Mouse (Mus musculus) ovary, postnatal 36 days (tissue): Measurements from ENCODE around the gene Nadsyn1.
A peak's percentile ranks its signal among the peaks of the same experiment; 100 is the strongest.

Experiments
- DNase-seq: peaks from one replicate; pipeline ENCODE4 v3.0.0; 2022; ENCODE audit warnings: low spot score, mixed read lengths

Gene Nadsyn1

DNA sequence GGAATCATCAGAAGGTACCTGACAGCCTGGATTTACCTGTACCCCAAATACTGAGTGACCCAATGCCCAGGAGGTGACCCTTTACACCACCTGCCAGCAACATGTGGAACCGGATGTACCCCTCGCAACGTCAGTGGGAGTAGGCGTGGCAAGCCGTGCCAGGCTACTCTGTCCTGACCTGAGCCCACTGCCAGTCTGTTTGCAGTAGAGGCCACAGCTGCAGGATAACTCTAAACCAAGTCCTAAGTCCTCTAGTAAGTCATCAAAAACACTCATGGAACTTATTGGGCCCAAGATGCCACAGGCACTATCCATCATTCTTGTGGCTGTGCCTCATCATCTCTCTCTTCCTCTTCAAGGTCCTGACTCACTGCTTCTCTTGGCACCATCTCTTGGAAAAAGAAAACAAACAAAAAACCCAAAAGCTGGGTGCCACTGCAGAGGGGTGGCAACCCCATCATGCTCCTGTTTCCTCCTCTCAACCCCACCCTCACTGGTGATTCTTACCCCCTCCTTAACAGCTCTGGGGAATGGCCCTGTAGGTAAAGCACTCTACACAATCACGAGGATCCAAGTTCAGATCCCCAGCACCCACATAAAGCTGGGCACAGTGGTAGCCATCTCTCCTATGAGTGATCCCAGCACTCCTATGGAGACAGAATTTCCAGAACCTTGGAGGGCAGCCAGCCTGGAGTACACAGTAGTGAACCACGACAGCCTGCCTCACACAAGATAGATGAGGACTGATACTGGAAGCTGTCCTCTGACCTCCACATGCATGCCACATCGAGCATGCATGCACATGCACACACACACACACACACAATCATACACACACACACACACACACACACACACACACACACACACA is 21.2 kb downstream of the Nadsyn1 start:
- DNase-seq = no peak

- no peak for DNase-seq
Measured at GRCm38 (mm10) chr7:143800770-143801169, 21.9 kb downstream of the Nadsyn1 start.

DNA sequence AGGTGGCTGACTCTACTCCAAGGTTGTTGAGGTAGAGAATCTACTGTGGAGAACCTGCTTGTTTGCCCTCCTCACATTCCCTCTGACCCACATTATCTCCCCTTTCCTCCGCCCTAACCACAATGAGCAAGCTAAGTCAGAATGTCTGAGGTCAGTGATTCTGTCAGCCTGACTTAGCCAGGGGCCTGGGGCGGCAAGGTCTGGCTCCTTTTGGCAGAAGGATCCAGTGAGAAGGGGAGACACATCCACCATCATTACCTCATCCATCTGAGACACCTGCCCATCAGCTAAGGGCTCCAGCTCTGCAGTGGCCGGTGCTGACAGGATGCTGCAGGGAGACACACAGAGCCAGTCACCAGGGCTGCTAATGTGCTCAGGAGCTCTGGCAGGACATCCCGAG is 23.9 kb downstream of the Nadsyn1 start:
- no peak for DNase-seq

DNA sequence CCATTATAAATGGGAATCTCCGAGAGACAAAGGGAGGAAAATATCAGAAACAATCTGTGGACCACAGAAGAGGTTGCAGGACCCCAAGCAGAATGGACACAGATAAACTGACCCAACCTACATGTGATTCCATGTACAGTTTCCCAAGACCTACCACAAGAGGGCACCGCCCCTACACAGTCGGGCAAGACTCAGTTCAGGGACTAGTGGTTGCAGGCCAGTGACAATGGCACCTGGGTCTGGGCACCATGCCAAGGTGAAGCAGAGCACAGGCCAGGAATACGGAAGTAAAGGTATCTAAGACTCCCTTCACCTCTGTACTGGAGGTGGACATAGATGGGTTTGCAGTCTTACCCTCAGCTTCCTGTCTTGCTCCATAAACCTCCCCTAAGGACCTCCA is 29.5 kb downstream of the Nadsyn1 start:
- peak; percentile 54 for DNase-seq

DNA sequence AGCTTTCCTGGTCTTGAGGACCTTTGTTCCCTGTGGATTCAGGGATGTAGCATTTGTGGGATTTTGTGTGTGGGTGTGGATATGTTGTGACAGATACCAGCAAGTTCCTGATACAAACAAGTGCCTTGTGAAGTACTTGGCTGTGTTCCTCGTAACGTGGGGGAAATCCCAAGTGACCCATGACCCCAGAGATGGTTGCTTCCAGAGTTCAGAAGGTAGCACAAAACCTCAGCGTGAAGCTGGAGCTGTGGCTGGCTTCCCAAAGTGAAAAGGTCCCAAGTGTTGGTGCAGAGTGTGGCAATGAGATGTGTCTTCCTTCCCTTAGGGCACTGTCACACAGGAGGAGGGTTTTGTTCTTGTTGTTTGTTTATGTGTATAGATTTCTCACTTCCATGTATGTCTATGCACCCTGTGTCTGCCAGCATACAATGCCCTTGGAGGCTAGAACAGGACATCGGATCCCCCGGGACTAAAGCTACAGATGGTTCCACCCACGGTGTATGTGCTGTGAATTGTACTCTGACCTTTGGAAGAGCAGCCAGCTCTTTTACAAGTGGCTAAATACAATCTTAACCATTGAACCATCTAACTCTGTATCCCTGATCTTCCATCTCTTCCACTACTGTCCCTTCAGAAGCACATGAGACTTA is 30.2 kb downstream of the Nadsyn1 start:
- no peak for DNase-seq

DNA sequence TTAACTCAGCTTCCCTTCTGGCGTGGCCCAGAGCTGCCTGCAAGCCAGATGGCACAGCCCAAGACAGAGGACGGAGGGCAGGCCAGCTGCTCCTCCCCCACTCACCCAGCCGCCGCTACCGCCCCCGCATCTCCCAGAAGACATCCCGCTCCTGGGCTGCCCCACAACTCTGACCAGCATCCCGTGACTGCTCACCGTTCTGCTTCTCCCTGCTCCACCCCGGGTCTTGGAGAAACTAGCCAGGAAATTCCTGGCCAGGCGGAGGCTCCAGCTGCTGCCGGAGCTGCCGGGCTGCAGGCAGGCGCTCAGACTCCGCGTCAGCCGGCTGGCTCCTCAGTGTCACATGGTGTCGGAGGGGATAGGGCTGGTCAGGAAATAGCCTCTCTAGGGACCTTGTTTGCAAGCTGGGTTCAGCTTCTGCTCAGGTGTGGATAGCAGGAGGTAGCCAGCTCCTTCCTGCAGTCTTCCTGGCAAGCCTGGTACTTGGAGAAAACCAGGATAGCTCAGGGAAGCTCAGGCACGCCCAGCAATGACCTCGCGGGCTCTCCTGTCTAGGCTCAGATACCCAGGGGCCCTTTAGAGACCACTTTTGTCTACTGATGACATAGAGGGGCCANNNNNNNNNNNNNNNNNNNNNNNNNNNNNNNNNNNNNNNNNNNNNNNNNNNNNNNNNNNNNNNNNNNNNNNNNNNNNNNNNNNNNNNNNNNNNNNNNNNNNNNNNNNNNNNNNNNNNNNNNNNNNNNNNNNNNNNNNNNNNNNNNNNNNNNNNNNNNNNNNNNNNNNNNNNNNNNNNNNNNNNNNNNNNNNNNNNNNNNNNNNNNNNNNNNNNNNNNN is 38.4 kb downstream of the Nadsyn1 start, which contains the start of gene Mrgpre:
Gene Mrgpre (minus strand): TSS at position 505 of the 834 bp plus-strand sequence.
- DNase-seq = peak; percentile 72

DNA sequence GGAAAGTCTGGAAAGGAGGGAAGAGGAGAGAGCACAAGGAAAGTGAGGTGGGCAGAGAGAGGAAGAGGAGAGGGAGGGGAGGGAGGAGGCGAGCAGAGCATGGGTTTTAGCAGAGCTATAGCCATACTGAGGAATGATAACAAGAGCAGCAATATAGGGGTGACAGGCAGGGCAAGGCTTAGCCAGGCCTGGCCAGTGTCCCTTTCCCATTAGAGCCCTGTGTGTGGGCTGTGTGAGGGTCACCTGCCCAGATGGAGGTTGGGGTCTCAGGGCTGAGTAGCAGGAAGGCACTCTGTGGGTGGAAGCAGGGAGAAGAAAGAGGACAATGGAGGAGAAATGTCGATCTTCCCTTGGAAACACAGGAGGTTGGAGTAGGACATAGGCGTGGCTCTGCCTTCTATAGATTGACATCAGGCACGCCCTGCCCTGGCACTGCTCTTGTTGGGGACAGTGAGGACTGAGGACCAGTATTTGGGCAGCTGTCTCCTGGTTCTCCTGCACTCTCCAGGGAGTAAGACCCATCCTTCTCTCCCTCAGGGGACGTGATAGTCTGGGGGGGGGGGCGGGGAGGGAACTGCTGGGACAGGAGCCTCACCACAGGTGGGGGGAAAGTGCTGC is 39.2 kb downstream of the Nadsyn1 start:
- no peak for DNase-seq

DNA sequence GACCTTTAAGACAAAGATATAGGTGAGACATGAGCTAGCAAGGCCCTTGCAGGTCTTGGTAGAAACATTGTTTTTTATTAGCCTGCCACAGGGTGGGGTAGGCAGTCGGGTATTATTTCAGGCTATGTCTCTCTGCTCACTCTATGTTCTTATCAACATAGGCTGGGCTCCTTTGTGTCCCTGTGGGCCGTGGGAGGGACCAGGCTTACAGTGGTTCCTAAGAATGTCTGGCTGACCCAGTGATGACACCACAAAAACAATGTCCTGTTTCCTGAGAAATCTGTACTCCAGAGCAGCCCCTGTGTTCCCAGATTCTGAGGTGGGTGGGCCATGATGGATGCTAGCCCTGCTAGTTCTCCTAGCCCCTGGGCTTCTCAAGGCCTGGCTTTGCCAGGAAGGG is 45.3 kb downstream of the Nadsyn1 start:
- DNase-seq = no peak

DNA sequence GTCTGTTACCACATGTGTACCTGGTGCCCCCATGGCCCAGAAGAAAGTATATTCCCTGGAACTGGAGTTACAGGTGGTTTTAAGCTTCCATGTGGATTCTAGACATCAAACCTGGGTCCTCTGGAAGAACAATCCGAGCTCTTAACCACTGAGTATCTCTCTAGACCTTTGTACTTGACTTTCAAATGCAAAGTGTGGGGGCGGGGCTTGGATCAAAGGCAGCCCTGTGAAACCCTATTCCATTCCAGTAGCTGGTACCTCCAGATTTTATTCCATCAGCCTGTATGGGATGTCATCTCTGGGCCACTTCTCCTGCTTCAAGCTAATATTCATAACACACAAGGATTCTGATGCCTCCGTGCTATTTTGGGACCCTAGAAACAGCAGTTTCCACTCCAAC is 46.5 kb downstream of the Nadsyn1 start:
- DNase-seq = no peak

- DNase-seq = no peak
Measured at GRCm38 (mm10) chr7:143769461-143769860, 53.2 kb downstream of the Nadsyn1 start.

- DNase-seq = no peak
Measured at GRCm38 (mm10) chr7:143768267-143768666, 54.4 kb downstream of the Nadsyn1 start.

DNA sequence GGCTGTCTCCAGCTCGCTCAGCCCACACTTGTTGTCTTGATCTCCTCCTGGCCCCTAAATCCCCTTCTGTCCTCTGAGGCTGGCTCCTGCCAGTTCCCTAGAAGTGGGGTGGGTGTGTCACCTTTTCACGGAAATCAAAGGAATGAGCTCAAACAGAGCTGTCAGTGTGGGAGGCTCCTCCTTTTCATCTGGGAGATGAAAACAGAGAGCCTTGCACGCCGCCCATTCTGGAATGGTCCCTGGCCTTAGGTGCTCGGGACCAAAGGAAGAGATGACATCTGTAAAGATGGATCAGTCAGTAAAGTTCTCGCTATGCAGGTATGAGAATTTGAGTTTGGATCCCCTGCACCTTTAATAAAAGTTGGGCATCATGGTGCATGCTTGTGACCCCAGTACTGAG is 55.8 kb downstream of the Nadsyn1 start, which contains the start of gene Mrgprg:
Gene Mrgprg (minus strand): TSS at position 101 of the 400 bp plus-strand sequence.
- DNase-seq = no peak

DNA sequence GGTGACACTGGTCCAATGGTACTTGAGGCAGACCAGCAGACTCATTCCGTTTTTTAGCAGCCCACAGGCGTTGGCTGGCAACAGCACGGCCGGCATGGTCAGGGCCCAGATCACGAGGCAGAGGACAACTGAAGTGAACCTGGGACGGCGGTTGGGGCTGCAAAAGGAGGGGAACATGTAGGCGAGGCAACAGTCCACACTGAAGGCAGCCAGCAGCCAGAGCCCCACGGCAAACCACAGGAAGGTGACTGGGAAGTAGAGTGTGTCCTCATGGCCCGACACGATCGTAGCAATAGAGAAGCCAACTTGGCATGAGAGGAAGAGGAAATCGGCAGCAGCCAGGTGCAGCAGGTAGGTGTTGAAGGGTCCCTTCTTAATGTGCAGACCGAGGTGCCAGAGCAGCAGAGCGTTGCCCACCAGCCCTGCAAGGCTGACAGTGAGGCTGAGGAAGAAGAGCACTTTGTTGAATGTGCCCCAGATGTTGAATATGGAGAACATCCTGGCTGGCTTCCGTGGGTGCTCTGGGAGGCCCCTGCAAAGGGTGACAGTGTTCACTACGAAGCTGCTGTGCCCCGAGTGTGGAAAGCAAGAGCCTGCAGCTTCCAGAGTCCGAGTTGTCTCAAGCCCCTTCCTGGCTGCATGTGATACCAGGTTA is 57.6 kb downstream of the Nadsyn1 start:
- no peak for DNase-seq

GRCm38 (mm10) chr7:143763794-143764193 is 58.9 kb downstream of the Nadsyn1 start:
- DNase-seq = no peak

DNA sequence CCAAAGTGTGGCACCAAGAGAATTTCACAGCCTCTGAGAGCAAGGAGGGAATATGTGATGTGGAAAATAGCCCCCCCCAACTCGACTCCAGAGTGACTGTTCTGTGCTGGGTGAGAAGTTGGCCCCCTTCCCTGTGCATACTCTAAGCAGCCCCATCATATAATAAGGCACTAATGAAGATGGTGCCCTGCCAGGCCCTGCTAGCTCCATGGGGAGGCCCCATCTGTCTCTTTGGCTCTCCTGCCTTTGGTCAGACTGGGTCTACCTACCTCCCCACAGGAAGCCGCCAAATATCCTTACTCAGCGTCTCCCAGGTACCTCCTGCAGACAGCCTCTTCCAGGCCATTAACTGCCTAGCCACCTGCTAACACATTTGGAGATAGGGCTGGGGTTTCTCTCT is 63.7 kb downstream of the Nadsyn1 start:
- no peak for DNase-seq

- no peak for DNase-seq
Measured at GRCm38 (mm10) chr7:143757696-143758095, 65.0 kb downstream of the Nadsyn1 start.

GRCm38 (mm10) chr7:143757027-143757390 is 65.6 kb downstream of the Nadsyn1 start:
- DNase-seq = peak; percentile 76

DNA sequence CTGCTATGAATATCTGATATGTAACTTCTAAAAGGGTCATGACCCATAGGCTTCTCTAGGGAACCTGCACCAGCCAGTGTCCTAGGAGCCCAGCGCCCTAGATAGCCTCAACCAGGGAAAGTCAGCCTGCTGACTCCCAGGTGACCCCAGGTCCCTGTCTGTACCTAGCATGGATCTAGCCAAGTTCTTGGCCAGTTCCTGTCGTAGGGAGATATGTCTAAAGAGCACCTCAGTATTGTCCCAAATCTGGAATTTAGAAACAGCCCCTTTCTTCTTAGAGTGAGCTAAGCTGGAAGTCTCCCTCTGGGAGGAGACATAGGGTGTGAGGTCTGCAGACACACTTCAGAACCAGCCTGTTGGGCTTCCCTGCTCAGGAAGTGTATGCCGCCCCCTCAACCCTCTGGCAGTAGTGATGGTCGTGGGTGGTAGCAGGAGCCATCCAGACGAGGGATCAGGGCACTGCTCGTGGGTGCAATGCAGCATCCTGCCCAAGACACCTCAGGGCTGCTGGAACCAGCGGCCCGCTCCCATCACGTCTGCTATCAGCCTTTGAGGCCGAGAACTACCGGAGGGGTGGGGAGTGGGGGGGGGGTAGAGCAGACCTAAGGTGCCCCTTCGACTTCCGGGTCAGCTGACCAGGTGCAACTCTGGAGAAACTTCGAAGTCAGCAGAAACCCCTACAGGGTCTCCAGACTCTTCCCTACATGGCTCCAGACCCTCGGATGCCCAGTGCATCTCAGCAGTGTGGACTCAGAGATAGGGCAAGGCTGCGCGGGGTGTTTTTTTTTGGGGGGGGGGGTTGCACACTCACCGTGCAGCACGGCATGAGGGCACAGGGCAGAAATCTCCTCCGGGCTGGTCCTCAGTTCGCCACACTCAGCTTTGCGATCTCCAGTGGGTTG is 66.3 kb downstream of the Nadsyn1 start, which contains the start of gene Osbpl5:
Gene Osbpl5 (minus strand): TSS at position 861 of the 902 bp plus-strand sequence.
- no peak for DNase-seq

DNA sequence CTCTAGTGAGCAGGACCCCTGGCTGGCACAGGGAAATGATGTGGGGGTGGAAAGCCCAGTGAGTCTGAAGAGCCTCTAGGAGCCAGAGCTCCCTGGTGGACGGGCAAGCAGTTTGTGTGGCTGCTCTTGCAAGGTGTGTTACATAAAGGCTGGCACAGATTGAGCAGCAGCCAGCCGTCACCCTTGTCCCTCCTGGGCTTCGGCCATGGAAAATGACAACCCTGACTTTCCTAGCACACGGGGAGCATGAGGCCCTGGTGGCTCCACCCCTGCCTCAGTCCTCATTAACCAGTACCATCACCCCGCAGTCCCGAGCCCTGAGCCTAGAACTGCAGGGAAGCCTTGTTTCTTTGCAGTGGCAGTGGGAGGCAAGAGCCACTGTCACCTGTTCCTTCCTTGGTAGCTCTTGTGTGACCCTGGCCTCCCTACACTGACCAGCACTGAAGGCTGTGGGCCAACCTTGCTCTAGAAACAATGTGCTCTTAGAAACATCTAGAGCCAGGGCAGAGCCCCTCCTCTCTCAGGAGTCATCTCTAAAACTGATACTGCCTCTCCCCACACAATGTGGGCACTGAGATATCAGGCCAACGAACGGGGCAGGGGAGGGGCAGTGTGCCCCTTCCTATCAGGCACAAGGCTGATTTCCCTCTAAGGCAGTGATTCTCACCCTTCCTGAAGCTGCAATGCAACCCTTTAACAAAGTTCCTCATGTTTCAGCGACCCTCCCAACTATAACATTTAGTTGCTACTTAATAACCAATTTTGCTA is 67.1 kb downstream of the Nadsyn1 start:
- DNase-seq = no peak
